Mouse (Mus musculus): ENCODE measurements around the gene Zfp3. TPM values are rescaled to one million over a fixed set of nuclear protein-coding genes. Genes with fewer than 3 reads are reported as not detected.

Gene Zfp3
- polyA plus RNA-seq (2014; fragmentation: Illumina TruSeq; extraction: RNeasy Lipid Tissue Mini Kit (QIAGEN cat#74804); ENCODE audit: low read depth, low replicate concordance) = 9.2 TPM

DNA sequence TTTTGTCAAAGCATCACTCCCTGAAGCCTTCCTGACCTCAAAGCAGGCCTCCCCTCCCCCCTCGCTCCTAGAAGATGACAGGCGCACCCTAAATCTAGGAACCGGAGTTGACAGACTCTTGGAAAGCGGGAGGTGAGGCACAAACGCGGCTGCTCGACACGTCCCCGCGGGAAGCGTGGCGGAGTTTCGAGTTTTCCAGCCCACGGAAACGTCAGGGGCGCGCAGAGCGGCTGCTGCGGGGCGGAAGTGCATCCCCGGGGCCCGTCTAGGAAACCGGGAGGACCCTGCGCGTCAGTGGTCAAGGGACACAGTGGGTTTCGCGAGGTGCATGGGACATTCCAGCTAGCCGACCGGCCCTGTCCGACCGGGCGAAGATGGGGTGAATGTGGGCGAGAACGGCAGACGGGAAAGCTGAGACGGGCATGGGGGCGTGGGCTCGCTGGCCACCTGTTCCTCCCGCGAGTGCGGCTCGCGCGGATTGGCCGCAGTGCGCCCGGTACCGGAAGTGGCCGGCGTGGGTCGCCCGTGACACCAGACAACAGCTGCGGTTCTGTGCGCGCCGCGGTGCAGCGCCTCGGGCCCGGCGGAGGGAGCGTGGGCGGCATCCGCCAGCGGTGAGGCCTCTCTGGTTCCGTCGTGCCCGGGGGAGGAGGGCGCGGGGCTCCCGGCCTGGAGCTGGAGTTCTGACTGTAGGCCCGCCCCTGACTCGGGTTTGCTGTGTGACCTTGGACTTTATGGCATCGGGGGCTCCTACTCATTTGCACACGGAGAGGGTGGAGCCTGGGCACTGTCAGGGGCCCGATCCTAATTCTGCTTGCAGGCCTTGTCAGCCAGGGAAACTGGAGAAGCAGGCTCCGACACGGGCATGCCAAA lies at the start of gene Zfp3:
Gene Zfp3, plus strand, starts transcription at position 274 of the 873 bp plus-strand sequence.

DNA sequence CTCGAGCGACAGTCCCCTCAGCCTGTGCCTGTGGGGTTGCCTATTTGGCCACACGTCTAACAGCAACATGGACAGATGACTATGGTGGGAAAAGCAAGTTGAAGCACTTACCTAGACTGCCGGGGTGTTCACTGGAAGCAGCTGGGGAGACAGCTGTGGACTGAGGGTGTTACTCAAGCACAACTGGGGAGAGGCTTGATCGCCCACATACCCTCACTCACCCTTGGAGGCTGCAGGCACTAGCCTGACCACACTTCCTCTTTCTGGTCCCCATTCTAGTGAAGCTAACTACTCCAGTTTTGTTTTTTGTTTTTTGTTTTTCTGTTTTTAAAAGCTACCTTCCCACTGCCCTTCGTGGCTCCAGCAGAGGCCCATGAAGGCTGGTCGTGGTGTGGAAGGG lies 48.4 kb downstream of the Zfp3 start, which contains the start of gene Scimp:
Gene Scimp, minus strand, starts transcription at position 222 of the 400 bp plus-strand sequence.

Other genes starting within 250 kb of the Zfp3 start
- not detected for gene Vmo1, start 249.6 kb upstream of the Zfp3 start, polyA plus RNA-seq (2014; fragmentation: Illumina TruSeq; extraction: RNeasy Lipid Tissue Mini Kit (QIAGEN cat#74804); ENCODE audit: low read depth, low replicate concordance)
- gene Gltpd2, start 245.0 kb upstream of the Zfp3 start, polyA plus RNA-seq (2014; fragmentation: Illumina TruSeq; extraction: RNeasy Lipid Tissue Mini Kit (QIAGEN cat#74804); ENCODE audit: low read depth, low replicate concordance) = not detected
- 275 TPM for gene Psmb6, start 238.8 kb upstream of the Zfp3 start, polyA plus RNA-seq (2014; fragmentation: Illumina TruSeq; extraction: RNeasy Lipid Tissue Mini Kit (QIAGEN cat#74804); ENCODE audit: low read depth, low replicate concordance)
- gene Gm40193, start 231.3 kb upstream of the Zfp3 start, polyA plus RNA-seq (2014; fragmentation: Illumina TruSeq; extraction: RNeasy Lipid Tissue Mini Kit (QIAGEN cat#74804); ENCODE audit: low read depth, low replicate concordance) = not detected
- 7.4 TPM for gene Pld2, start 224.1 kb upstream of the Zfp3 start, polyA plus RNA-seq (2014; fragmentation: Illumina TruSeq; extraction: RNeasy Lipid Tissue Mini Kit (QIAGEN cat#74804); ENCODE audit: low read depth, low replicate concordance)
- 34.3 TPM for gene Mink1, start 201.3 kb upstream of the Zfp3 start, polyA plus RNA-seq (2014; fragmentation: Illumina TruSeq; extraction: RNeasy Lipid Tissue Mini Kit (QIAGEN cat#74804); ENCODE audit: low read depth, low replicate concordance)
- not detected for gene 4930544D05Rik, start 148.4 kb upstream of the Zfp3 start, polyA plus RNA-seq (2014; fragmentation: Illumina TruSeq; extraction: RNeasy Lipid Tissue Mini Kit (QIAGEN cat#74804); ENCODE audit: low read depth, low replicate concordance)
- not detected for gene Chrne, start 145.0 kb upstream of the Zfp3 start, polyA plus RNA-seq (2014; fragmentation: Illumina TruSeq; extraction: RNeasy Lipid Tissue Mini Kit (QIAGEN cat#74804); ENCODE audit: low read depth, low replicate concordance)
- not detected for gene Gp1ba, start 125.1 kb upstream of the Zfp3 start, polyA plus RNA-seq (2014; fragmentation: Illumina TruSeq; extraction: RNeasy Lipid Tissue Mini Kit (QIAGEN cat#74804); ENCODE audit: low read depth, low replicate concordance)
- 66.5 TPM for gene Rnf167, start 117.0 kb upstream of the Zfp3 start, polyA plus RNA-seq (2014; fragmentation: Illumina TruSeq; extraction: RNeasy Lipid Tissue Mini Kit (QIAGEN cat#74804); ENCODE audit: low read depth, low replicate concordance)
- 630 TPM for gene Slc25a11, start 116.7 kb upstream of the Zfp3 start, polyA plus RNA-seq (2014; fragmentation: Illumina TruSeq; extraction: RNeasy Lipid Tissue Mini Kit (QIAGEN cat#74804); ENCODE audit: low read depth, low replicate concordance)
- gene Pfn1, start 109.6 kb upstream of the Zfp3 start, polyA plus RNA-seq (2014; fragmentation: Illumina TruSeq; extraction: RNeasy Lipid Tissue Mini Kit (QIAGEN cat#74804); ENCODE audit: low read depth, low replicate concordance) = 286 TPM
- 1,559 TPM for gene Eno3, start 107.0 kb upstream of the Zfp3 start, polyA plus RNA-seq (2014; fragmentation: Illumina TruSeq; extraction: RNeasy Lipid Tissue Mini Kit (QIAGEN cat#74804); ENCODE audit: low read depth, low replicate concordance)
- gene Spag7, start 94.8 kb upstream of the Zfp3 start, polyA plus RNA-seq (2014; fragmentation: Illumina TruSeq; extraction: RNeasy Lipid Tissue Mini Kit (QIAGEN cat#74804); ENCODE audit: low read depth, low replicate concordance) = 134 TPM
- gene Camta2, start 76.1 kb upstream of the Zfp3 start, polyA plus RNA-seq (2014; fragmentation: Illumina TruSeq; extraction: RNeasy Lipid Tissue Mini Kit (QIAGEN cat#74804); ENCODE audit: low read depth, low replicate concordance) = 29.5 TPM
- 11.4 TPM for gene Inca1, start 64.1 kb upstream of the Zfp3 start, polyA plus RNA-seq (2014; fragmentation: Illumina TruSeq; extraction: RNeasy Lipid Tissue Mini Kit (QIAGEN cat#74804); ENCODE audit: low read depth, low replicate concordance)
- gene Kif1c, start 63.7 kb upstream of the Zfp3 start, polyA plus RNA-seq (2014; fragmentation: Illumina TruSeq; extraction: RNeasy Lipid Tissue Mini Kit (QIAGEN cat#74804); ENCODE audit: low read depth, low replicate concordance) = 315 TPM
- gene Scimp, start 48.4 kb downstream of the Zfp3 start, polyA plus RNA-seq (2014; fragmentation: Illumina TruSeq; extraction: RNeasy Lipid Tissue Mini Kit (QIAGEN cat#74804); ENCODE audit: low read depth, low replicate concordance) = not detected
- gene Rabep1, start 80.6 kb downstream of the Zfp3 start, polyA plus RNA-seq (2014; fragmentation: Illumina TruSeq; extraction: RNeasy Lipid Tissue Mini Kit (QIAGEN cat#74804); ENCODE audit: low read depth, low replicate concordance) = 25.0 TPM
- 57.8 TPM for gene Nup88, start 205.8 kb downstream of the Zfp3 start, polyA plus RNA-seq (2014; fragmentation: Illumina TruSeq; extraction: RNeasy Lipid Tissue Mini Kit (QIAGEN cat#74804); ENCODE audit: low read depth, low replicate concordance)
- 32.9 TPM for gene Rpain, start 206.0 kb downstream of the Zfp3 start, polyA plus RNA-seq (2014; fragmentation: Illumina TruSeq; extraction: RNeasy Lipid Tissue Mini Kit (QIAGEN cat#74804); ENCODE audit: low read depth, low replicate concordance)
- gene C1qbp, start 218.8 kb downstream of the Zfp3 start, polyA plus RNA-seq (2014; fragmentation: Illumina TruSeq; extraction: RNeasy Lipid Tissue Mini Kit (QIAGEN cat#74804); ENCODE audit: low read depth, low replicate concordance) = 192 TPM
- 8.7 TPM for gene Dhx33, start 240.2 kb downstream of the Zfp3 start, polyA plus RNA-seq (2014; fragmentation: Illumina TruSeq; extraction: RNeasy Lipid Tissue Mini Kit (QIAGEN cat#74804); ENCODE audit: low read depth, low replicate concordance)